Comparison of ENCODE assay signal across 25 mouse cellular contexts in the genomic region with DNA sequence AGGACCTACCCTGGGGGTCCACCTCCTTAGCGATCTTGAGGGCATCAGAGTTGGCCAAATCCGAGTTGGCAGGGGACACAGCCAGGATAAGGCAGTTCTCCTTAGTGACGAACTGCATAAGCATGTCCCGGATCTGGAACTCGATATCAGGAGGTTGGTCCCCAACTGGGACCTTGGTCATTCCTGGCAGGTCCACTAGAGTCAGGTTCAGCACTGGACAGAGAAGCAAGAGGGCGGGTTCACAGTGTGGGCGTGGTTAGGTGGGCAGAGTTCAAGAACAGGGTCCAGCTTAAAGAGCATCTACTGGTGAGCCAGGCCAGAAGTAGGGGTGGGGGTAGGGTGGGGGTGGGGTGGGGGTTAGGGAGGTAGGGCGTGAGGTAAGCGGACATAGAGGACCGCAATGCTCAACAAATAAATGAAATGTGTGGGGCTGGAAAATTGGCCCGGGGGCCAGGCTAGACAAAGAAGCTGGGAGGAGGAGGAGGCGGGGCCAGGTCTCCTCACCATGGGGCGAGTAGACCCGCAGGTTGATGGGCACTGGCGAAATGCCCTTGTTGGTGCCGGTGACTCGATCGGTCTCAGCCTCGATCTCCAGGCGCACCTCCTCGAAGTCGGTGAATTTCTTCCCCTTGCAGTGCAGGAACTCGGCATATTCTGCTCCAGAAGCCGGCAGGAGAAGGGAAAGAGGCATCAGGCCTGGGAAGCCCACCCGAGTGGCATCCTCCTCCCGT. TPM values are rescaled to one million over a fixed set of nuclear protein-coding genes. Genes with fewer than 3 reads are reported as not detected.
A peak's percentile ranks its signal among the peaks of the same experiment; 100 is the strongest.
DNase-seq lines count a peak whose midpoint lies in the region; ATAC-seq and TF ChIP-seq lines count a peak whose summit lies in the region.
"Had no signal": no experiment of that assay in that cellular context is flagged by ENCODE, and none has a peak within 500 bp of the region (broad histone marks: within the 10 kb centered on the region; RNA-seq: fewer than 3 reads in every experiment).

No protein-coding gene starts in this region.

- peak; percentile 16 to 65 for DNase-seq in kidney, postnatal 25 days
- DNase-seq: adrenal gland, postnatal 36 days; B cell, adult 2 months; cerebellum, adult 11 months; heart, postnatal 4 days; layer of hippocampus, postnatal 36 days; lung, postnatal 14 days; retina, postnatal 1 day; right cerebral cortex, postnatal 25 days; spleen, adult 18-20 months had no signal

- H3K36me3 ChIP-seq in forebrain, embryonic 13.5 days (ENCODE audit: poor library complexity, severe bottlenecking), result peaks cover 16% of the 10 kb centered on the region
- no peaks in the 10 kb centered on the region for H3K36me3 ChIP-seq in forebrain, embryonic 16.5 days (ENCODE audit: control insufficient read depth, insufficient read depth)
- peaks cover 11% of the 10 kb centered on the region; the same call in 1 of the 2 replicates for H3K36me3 ChIP-seq in kidney, embryonic 15.5 days
- H3K36me3 ChIP-seq in neural tube, embryonic 15.5 days, result peaks cover 45% of the 10 kb centered on the region
- H3K36me3 ChIP-seq: G1E; heart, embryonic 15.5 days; liver, embryonic 15.5 days had no signal

- no peak for ATAC-seq in forebrain, embryonic 13.5 days
- no peak for ATAC-seq in forebrain, embryonic 16.5 days
- ATAC-seq in kidney, embryonic 15.5 days (replicated peaks; ENCODE audit: low FRiP score), result no peak
- ATAC-seq in megakaryocyte progenitor cell, adult 5-6 weeks (replicated peaks; ENCODE audit: poor library complexity), result 0 out of 2 replicates have a peak, but pooled peaks have one; percentile 31
- ATAC-seq in neural tube, embryonic 15.5 days (ENCODE audit: low FRiP score), result no peak
- ATAC-seq: Patski had no signal

- TF ChIP-seq POLR2A in cortical plate, adult 2 months (IDR thresholded peaks at IDR 0.05; ENCODE audit: extremely low read depth, insufficient read depth, low read length), result no peak

- WGBS in forebrain, embryonic 13.5 days, result 37% methylated on average over 26 of the region's 26 CpGs
- WGBS in forebrain, embryonic 16.5 days, result 37% methylated on average over 26 of the region's 26 CpGs
- WGBS in kidney, embryonic 15.5 days, result 46% methylated on average over 22 of the region's 26 CpGs
- 36% methylated on average over 26 of the region's 26 CpGs for WGBS in neural tube, embryonic 15.5 days

- TF ChIP-seq CTCF in cortical plate, adult 2 months (IDR thresholded peaks at IDR 0.05; ENCODE audit: extremely low read depth, insufficient read depth, low read length), result no peak

- no peak overlapping the region for H3K4me3 ChIP-seq in forebrain, embryonic 13.5 days
- no peak overlapping the region for H3K4me3 ChIP-seq in forebrain, embryonic 16.5 days (replicated peaks; ENCODE audit: low read length)
- no peak overlapping the region for H3K4me3 ChIP-seq in kidney, embryonic 15.5 days (replicated peaks)
- no peak overlapping the region for H3K4me3 ChIP-seq in cortical plate, adult 2 months (ENCODE audit: insufficient read depth, low read length)
- H3K4me3 ChIP-seq in neural tube, embryonic 15.5 days (replicated peaks), result no peak overlapping the region
- H3K4me3 ChIP-seq: forebrain, embryonic 10.5 days; heart, embryonic 15.5 days; hindbrain, embryonic 15.5 days; liver, embryonic 15.5 days; midbrain, embryonic 12.5 days had no signal

- 0 out of 2 replicates have a peak overlapping the region, but pooled peaks have one; percentile 3 for H3K27ac ChIP-seq in forebrain, embryonic 13.5 days
- no peak overlapping the region for H3K27ac ChIP-seq in forebrain, embryonic 16.5 days (ENCODE audit: low read length)
- H3K27ac ChIP-seq in kidney, embryonic 15.5 days, result no peak overlapping the region
- 0 out of 2 replicates have a peak overlapping the region, but pooled peaks have one; percentile 30 for H3K27ac ChIP-seq in cortical plate, adult 2 months (ENCODE audit: insufficient read depth, low read length)
- H3K27ac ChIP-seq in neural tube, embryonic 15.5 days (replicated peaks), result no peak overlapping the region
- H3K27ac ChIP-seq: forebrain, embryonic 10.5 days; heart, embryonic 15.5 days; hindbrain, embryonic 15.5 days; liver, embryonic 15.5 days; midbrain, embryonic 12.5 days had no signal

- H3K27me3 ChIP-seq in forebrain, embryonic 13.5 days, result 0 out of 2 replicates have a peak, but pooled peaks cover 2% of the 10 kb centered on the region
- H3K27me3 ChIP-seq in forebrain, embryonic 16.5 days (replicated peaks; ENCODE audit: control insufficient read depth, insufficient read depth, low read length), result no peaks in the 10 kb centered on the region
- no peaks in the 10 kb centered on the region for H3K27me3 ChIP-seq in kidney, embryonic 15.5 days
- no peaks in the 10 kb centered on the region for H3K27me3 ChIP-seq in neural tube, embryonic 15.5 days (replicated peaks)
- H3K27me3 ChIP-seq: hindbrain, embryonic 15.5 days; Patski had no signal

- H3K9ac ChIP-seq in forebrain, embryonic 13.5 days, result no peak overlapping the region
- H3K9ac ChIP-seq in forebrain, embryonic 16.5 days (replicated peaks; ENCODE audit: low read depth, low read length), result no peak overlapping the region
- H3K9ac ChIP-seq in kidney, embryonic 15.5 days, result no peak overlapping the region
- no peak overlapping the region for H3K9ac ChIP-seq in neural tube, embryonic 15.5 days (replicated peaks)
- H3K9ac ChIP-seq: heart, embryonic 15.5 days; hindbrain, embryonic 15.5 days; liver, embryonic 15.5 days; midbrain, embryonic 12.5 days had no signal

- H3K9me3 ChIP-seq in forebrain, embryonic 13.5 days (replicated peaks), result no peaks in the 10 kb centered on the region
- H3K9me3 ChIP-seq in forebrain, embryonic 16.5 days (ENCODE audit: control insufficient read depth, low read length), result no peaks in the 10 kb centered on the region
- H3K9me3 ChIP-seq in kidney, embryonic 15.5 days (replicated peaks), result no peaks in the 10 kb centered on the region
- no peaks in the 10 kb centered on the region for H3K9me3 ChIP-seq in neural tube, embryonic 15.5 days (replicated peaks)
- H3K9me3 ChIP-seq: forebrain, embryonic 10.5 days; G1E; heart, embryonic 15.5 days; hindbrain, embryonic 15.5 days; liver, embryonic 15.5 days; midbrain, embryonic 12.5 days had no signal

- no peak overlapping the region for H3K4me2 ChIP-seq in forebrain, embryonic 13.5 days
- no peak overlapping the region for H3K4me2 ChIP-seq in forebrain, embryonic 16.5 days (ENCODE audit: low read length)
- H3K4me2 ChIP-seq in kidney, embryonic 15.5 days, result no peak overlapping the region
- no peak overlapping the region for H3K4me2 ChIP-seq in neural tube, embryonic 15.5 days
- H3K4me2 ChIP-seq: heart, embryonic 15.5 days; hindbrain, embryonic 15.5 days; liver, embryonic 15.5 days; midbrain, embryonic 12.5 days had no signal

- H3K4me1 ChIP-seq in forebrain, embryonic 13.5 days, result peaks cover 22% of the 10 kb centered on the region
- H3K4me1 ChIP-seq in forebrain, embryonic 16.5 days (replicated peaks; ENCODE audit: control insufficient read depth, insufficient read depth, low read length), result peaks cover 8% of the 10 kb centered on the region
- peaks cover 9% of the 10 kb centered on the region for H3K4me1 ChIP-seq in kidney, embryonic 15.5 days
- peaks cover 14% of the 10 kb centered on the region for H3K4me1 ChIP-seq in cortical plate, adult 2 months (ENCODE audit: control insufficient read depth, insufficient read depth, low read length)
- peaks cover 17% of the 10 kb centered on the region for H3K4me1 ChIP-seq in neural tube, embryonic 15.5 days
- H3K4me1 ChIP-seq: heart, embryonic 15.5 days; liver, embryonic 15.5 days had no signal

RNA-seq across cellular contexts. Expression of a gene that starts 12.1 kb away (rescaled TPM):
- polyA plus RNA-seq in forebrain, embryonic 13.5 days (2015; fragmentation: Nextera tagmentation; extraction: Ambion mirVana), result 49.0 and 52.4 TPM in 2 replicates
- polyA plus RNA-seq in forebrain, embryonic 16.5 days (2015; fragmentation: Nextera tagmentation; extraction: Ambion mirVana), result 64.3 and 64.6 TPM in 2 replicates
- 48.7 and 56.6 TPM in 2 replicates for polyA plus RNA-seq in kidney, embryonic 15.5 days (2015; fragmentation: Nextera tagmentation; extraction: Ambion mirVana)
- 171 and 184 TPM in 2 replicates for polyA plus RNA-seq in cortical plate, adult 2 months (2012; rRNA removed)
- 59.9 and 69.0 TPM in 2 replicates for total RNA-seq in megakaryocyte progenitor cell, adult 5-6 weeks (2015)
- total RNA-seq in megakaryocyte progenitor cell, adult 5-6 weeks (2017), result 46.6 and 55.3 TPM in 2 replicates
- 43.8 and 44.8 TPM in 2 replicates for polyA plus RNA-seq in neural tube, embryonic 15.5 days (2015; fragmentation: Nextera tagmentation; extraction: Ambion mirVana)

RNA-seq across cellular contexts. Expression of a gene that starts 13.1 kb away (rescaled TPM):
- 13.7 and 20.2 TPM in 2 replicates for polyA plus RNA-seq in forebrain, embryonic 13.5 days (2015; fragmentation: Nextera tagmentation; extraction: Ambion mirVana)
- polyA plus RNA-seq in forebrain, embryonic 16.5 days (2015; fragmentation: Nextera tagmentation; extraction: Ambion mirVana), result 26.9 and 38.4 TPM in 2 replicates
- 6.3 and 7.9 TPM in 2 replicates for polyA plus RNA-seq in kidney, embryonic 15.5 days (2015; fragmentation: Nextera tagmentation; extraction: Ambion mirVana)
- 1,325 and 1,395 TPM in 2 replicates for polyA plus RNA-seq in cortical plate, adult 2 months (2012; rRNA removed)
- total RNA-seq in megakaryocyte progenitor cell, adult 5-6 weeks (2015), result not detected in 2 replicates
- total RNA-seq in megakaryocyte progenitor cell, adult 5-6 weeks (2017), result not detected in 2 replicates
- polyA plus RNA-seq in neural tube, embryonic 15.5 days (2015; fragmentation: Nextera tagmentation; extraction: Ambion mirVana), result 72.4 and 86.9 TPM in 2 replicates
- total RNA-seq: monocyte, adult 5-6 weeks had no signal

RNA-seq across cellular contexts. Expression of a gene that starts 41.7 kb away (rescaled TPM):
- 59.6 and 60.4 TPM in 2 replicates for polyA plus RNA-seq in forebrain, embryonic 13.5 days (2015; fragmentation: Nextera tagmentation; extraction: Ambion mirVana)
- 67.8 and 77.7 TPM in 2 replicates for polyA plus RNA-seq in forebrain, embryonic 16.5 days (2015; fragmentation: Nextera tagmentation; extraction: Ambion mirVana)
- polyA plus RNA-seq in kidney, embryonic 15.5 days (2015; fragmentation: Nextera tagmentation; extraction: Ambion mirVana), result 47.1 and 52.1 TPM in 2 replicates
- 931 and 1,007 TPM in 2 replicates for polyA plus RNA-seq in cortical plate, adult 2 months (2012; rRNA removed)
- total RNA-seq in megakaryocyte progenitor cell, adult 5-6 weeks (2015), result 15.3 and 18.1 TPM in 2 replicates
- 8.0 and 15.4 TPM in 2 replicates for total RNA-seq in megakaryocyte progenitor cell, adult 5-6 weeks (2017)
- polyA plus RNA-seq in neural tube, embryonic 15.5 days (2015; fragmentation: Nextera tagmentation; extraction: Ambion mirVana), result 163 and 195 TPM in 2 replicates

RNA-seq across cellular contexts. Expression of a gene that starts 48.0 kb away (rescaled TPM):
- polyA plus RNA-seq in forebrain, embryonic 13.5 days (2015; fragmentation: Nextera tagmentation; extraction: Ambion mirVana), result 0.20 TPM in 1 of 2 replicates, not detected in the other
- polyA plus RNA-seq in forebrain, embryonic 16.5 days (2015; fragmentation: Nextera tagmentation; extraction: Ambion mirVana), result not detected in 2 replicates
- 6.8 and 9.1 TPM in 2 replicates for polyA plus RNA-seq in kidney, embryonic 15.5 days (2015; fragmentation: Nextera tagmentation; extraction: Ambion mirVana)
- polyA plus RNA-seq in cortical plate, adult 2 months (2012; rRNA removed), result 0.25 and 0.58 TPM in 2 replicates
- 437 and 498 TPM in 2 replicates for total RNA-seq in megakaryocyte progenitor cell, adult 5-6 weeks (2015)
- 53.7 and 107 TPM in 2 replicates for total RNA-seq in megakaryocyte progenitor cell, adult 5-6 weeks (2017)
- 0.95 and 1.1 TPM in 2 replicates for polyA plus RNA-seq in neural tube, embryonic 15.5 days (2015; fragmentation: Nextera tagmentation; extraction: Ambion mirVana)
- total RNA-seq: CH12.LX, G1E had no signal
- polyA plus RNA-seq: forebrain, embryonic 10.5 days had no signal

RNA-seq across cellular contexts. Expression of a gene that starts 52.2 kb away (rescaled TPM):
- polyA plus RNA-seq in forebrain, embryonic 13.5 days (2015; fragmentation: Nextera tagmentation; extraction: Ambion mirVana), result 466 and 470 TPM in 2 replicates
- polyA plus RNA-seq in forebrain, embryonic 16.5 days (2015; fragmentation: Nextera tagmentation; extraction: Ambion mirVana), result 362 and 368 TPM in 2 replicates
- 419 and 447 TPM in 2 replicates for polyA plus RNA-seq in kidney, embryonic 15.5 days (2015; fragmentation: Nextera tagmentation; extraction: Ambion mirVana)
- polyA plus RNA-seq in cortical plate, adult 2 months (2012; rRNA removed), result 256 and 268 TPM in 2 replicates
- 198 and 268 TPM in 2 replicates for total RNA-seq in megakaryocyte progenitor cell, adult 5-6 weeks (2015)
- 359 and 386 TPM in 2 replicates for total RNA-seq in megakaryocyte progenitor cell, adult 5-6 weeks (2017)
- 421 and 448 TPM in 2 replicates for polyA plus RNA-seq in neural tube, embryonic 15.5 days (2015; fragmentation: Nextera tagmentation; extraction: Ambion mirVana)

Comparison
In these comparisons a context has a peak if more than half of its experiments do, and no peak if none do; other contexts are left out.
1. H3K27ac ChIP-seq: peak in forebrain, embryonic 13.5 days (single experiment) and cortical plate, adult 2 months (single experiment); none in forebrain, embryonic 16.5 days (single experiment), kidney, embryonic 15.5 days (single experiment) and neural tube, embryonic 15.5 days (single experiment).
2. RNA of a gene that starts 13.1 kb away (polyA plus RNA-seq): 1,325 to 1,395 TPM in cortical plate, adult 2 months; 72.4 to 86.9 TPM in neural tube, embryonic 15.5 days, 26.9 to 38.4 TPM in forebrain, embryonic 16.5 days, 13.7 to 20.2 TPM in forebrain, embryonic 13.5 days and 6.3 to 7.9 TPM in kidney, embryonic 15.5 days; every median in the first group is over 10 times any median in the second.